Mouse (Mus musculus): ENCODE measurements at regions not wholly inside any gene's neighbourhood (a gene's known extent, or its start where the extent isn't known, plus 50 kb on each side); places are given as distances from the start of the nearest gene placed in this dataset.
A peak's percentile ranks its signal among the peaks of the same experiment; 100 is the strongest.

- H3K36me3 ChIP-seq: no peaks in the 10 kb centered on the region
- no peaks in the 10 kb centered on the region for H3K9me3 ChIP-seq
- no peak for ATAC-seq (ENCODE audit: insufficient number of reproducible peaks, insufficient read depth, low FRiP score, low TSS enrichment)
- 87% methylated on average over 8 of the region's 8 CpGs for WGBS
- no peak overlapping the region for H3K27ac ChIP-seq
- no peak overlapping the region for H3K9ac ChIP-seq
- H3K4me3 ChIP-seq: no peak overlapping the region
- no peak overlapping the region for H3K4me2 ChIP-seq (replicated peaks)
- H3K4me1 ChIP-seq: peaks cover 4% of the 10 kb centered on the region; the same call in 1 of the 2 replicates
- no peaks in the 10 kb centered on the region for H3K27me3 ChIP-seq
Measured at GRCm38 (mm10) chr12:52408307-52408895, 95.4 kb upstream of the Arhgap5 start.

GRCm38 (mm10) chr12:52409221-52409620 lies 94.6 kb upstream of the Arhgap5 start:
- 77% methylated on average over 3 of the region's 3 CpGs for WGBS
- no peak overlapping the region for H3K9ac ChIP-seq
- H3K27ac ChIP-seq: no peak overlapping the region
- no peak for ATAC-seq (ENCODE audit: insufficient number of reproducible peaks, insufficient read depth, low FRiP score, low TSS enrichment)
- no peaks in the 10 kb centered on the region for H3K36me3 ChIP-seq
- no peak overlapping the region for H3K4me2 ChIP-seq (replicated peaks)
- H3K4me1 ChIP-seq: peaks cover 6% of the 10 kb centered on the region; the same call in 1 of the 2 replicates
- no peaks in the 10 kb centered on the region for H3K27me3 ChIP-seq
- H3K4me3 ChIP-seq: no peak overlapping the region
- no peaks in the 10 kb centered on the region for H3K9me3 ChIP-seq

- Histone ChIP-seq H3K4me1 (peaks cover 6% of the 10 kb centered on the region; the same call in 1 of the 2 replicates), H3K4me3 (no peak overlapping the region), H3K9ac (no peak overlapping the region), H3K27ac (no peak overlapping the region), H3K27me3 (no peaks in the 10 kb centered on the region), H3K9me3 (no peaks in the 10 kb centered on the region), H3K36me3 (no peaks in the 10 kb centered on the region), H3K4me2 (replicated peaks) (no peak overlapping the region)
- no peak for ATAC-seq (ENCODE audit: insufficient number of reproducible peaks, insufficient read depth, low FRiP score, low TSS enrichment)
- 81% methylated on average over 4 of the region's 4 CpGs for WGBS
Measured at GRCm38 (mm10) chr12:52412172-52412571, 91.6 kb upstream of the Arhgap5 start.

GRCm38 (mm10) chr12:52413046-52413473 lies 90.7 kb upstream of the Arhgap5 start:
- Histone ChIP-seq H3K4me3 (no peak overlapping the region), H3K36me3 (no peaks in the 10 kb centered on the region), H3K9ac (no peak overlapping the region), H3K9me3 (no peaks in the 10 kb centered on the region), H3K27me3 (no peaks in the 10 kb centered on the region), H3K4me2 (replicated peaks) (peak overlapping the region; percentile 27; the same call in 1 of the 2 replicates), H3K4me1 (peaks cover 6% of the 10 kb centered on the region; the same call in 1 of the 2 replicates), H3K27ac (no peak overlapping the region)
- ATAC-seq (ENCODE audit: insufficient number of reproducible peaks, insufficient read depth, low FRiP score, low TSS enrichment): no peak
- WGBS: 7% methylated on average over 8 of the region's 8 CpGs

GRCm38 (mm10) chr12:52422729-52423128 lies 81.0 kb upstream of the Arhgap5 start:
- no peak overlapping the region for H3K27ac ChIP-seq
- H3K9ac ChIP-seq: no peak overlapping the region
- no peaks in the 10 kb centered on the region for H3K9me3 ChIP-seq
- ATAC-seq (ENCODE audit: insufficient number of reproducible peaks, insufficient read depth, low FRiP score, low TSS enrichment): no peak
- H3K36me3 ChIP-seq: no peaks in the 10 kb centered on the region
- no peaks in the 10 kb centered on the region for H3K4me1 ChIP-seq
- no peaks in the 10 kb centered on the region for H3K27me3 ChIP-seq
- H3K4me3 ChIP-seq: no peak overlapping the region
- 87% methylated on average over 1 of the region's 1 CpGs for WGBS
- H3K4me2 ChIP-seq (replicated peaks): no peak overlapping the region

- Histone ChIP-seq H3K36me3 (no peaks in the 10 kb centered on the region), H3K4me3 (no peak overlapping the region), H3K9me3 (no peaks in the 10 kb centered on the region), H3K27ac (no peak overlapping the region), H3K4me1 (no peaks in the 10 kb centered on the region), H3K4me2 (replicated peaks) (no peak overlapping the region), H3K27me3 (no peaks in the 10 kb centered on the region), H3K9ac (no peak overlapping the region)
- no peak for ATAC-seq (ENCODE audit: insufficient number of reproducible peaks, insufficient read depth, low FRiP score, low TSS enrichment)
- WGBS: 83% methylated on average over 3 of the region's 3 CpGs
Measured at GRCm38 (mm10) chr12:52424336-52425034, 79.3 kb upstream of the Arhgap5 start.

GRCm38 (mm10) chr12:52429935-52430334 lies 73.8 kb upstream of the Arhgap5 start:
- no peak for ATAC-seq (ENCODE audit: insufficient number of reproducible peaks, insufficient read depth, low FRiP score, low TSS enrichment)
- 83% methylated on average over 5 of the region's 5 CpGs for WGBS
- Histone ChIP-seq H3K27ac (no peak overlapping the region), H3K4me2 (replicated peaks) (no peak overlapping the region), H3K9me3 (no peaks in the 10 kb centered on the region), H3K4me1 (no peaks in the 10 kb centered on the region), H3K36me3 (no peaks in the 10 kb centered on the region), H3K9ac (no peak overlapping the region), H3K27me3 (no peaks in the 10 kb centered on the region), H3K4me3 (no peak overlapping the region)

- H3K4me3 ChIP-seq: no peak overlapping the region
- WGBS: 81% methylated on average over 3 of the region's 3 CpGs
Measured at GRCm38 (mm10) chr12:52431933-52432332, 71.8 kb upstream of the Arhgap5 start.

GRCm38 (mm10) chr12:52434021-52434420 lies 69.8 kb upstream of the Arhgap5 start:
- Histone ChIP-seq H3K27me3 (no peaks in the 10 kb centered on the region), H3K27ac (no peak overlapping the region), H3K4me2 (replicated peaks) (no peak overlapping the region), H3K4me1 (no peaks in the 10 kb centered on the region), H3K4me3 (no peak overlapping the region), H3K9me3 (no peaks in the 10 kb centered on the region), H3K36me3 (no peaks in the 10 kb centered on the region), H3K9ac (no peak overlapping the region)
- no peak for ATAC-seq (ENCODE audit: insufficient number of reproducible peaks, insufficient read depth, low FRiP score, low TSS enrichment)
- 80% methylated on average over 2 of the region's 2 CpGs for WGBS

More at GRCm38 (mm10) chr12:52431933-52432332, 71.8 kb upstream of the Arhgap5 start:
- H3K9ac ChIP-seq: no peak overlapping the region
- H3K27me3 ChIP-seq: no peaks in the 10 kb centered on the region
- no peaks in the 10 kb centered on the region for H3K9me3 ChIP-seq
- no peaks in the 10 kb centered on the region for H3K4me1 ChIP-seq
- H3K27ac ChIP-seq: no peak overlapping the region
- ATAC-seq (ENCODE audit: insufficient number of reproducible peaks, insufficient read depth, low FRiP score, low TSS enrichment): no peak
- H3K36me3 ChIP-seq: no peaks in the 10 kb centered on the region
- H3K4me2 ChIP-seq (replicated peaks): no peak overlapping the region

- H3K36me3 ChIP-seq: no peaks in the 10 kb centered on the region
- no peaks in the 10 kb centered on the region for H3K4me1 ChIP-seq
- no peak for ATAC-seq (ENCODE audit: insufficient number of reproducible peaks, insufficient read depth, low FRiP score, low TSS enrichment)
- no peak overlapping the region for H3K4me3 ChIP-seq
- 70% methylated on average over 5 of the region's 5 CpGs for WGBS
- no peak overlapping the region for H3K9ac ChIP-seq
- no peaks in the 10 kb centered on the region for H3K27me3 ChIP-seq
- H3K9me3 ChIP-seq: no peaks in the 10 kb centered on the region
- H3K4me2 ChIP-seq (replicated peaks): no peak overlapping the region
- no peak overlapping the region for H3K27ac ChIP-seq
Measured at GRCm38 (mm10) chr12:52435321-52435720, 68.5 kb upstream of the Arhgap5 start.

- no peak overlapping the region for H3K4me3 ChIP-seq
- no peaks in the 10 kb centered on the region for H3K4me1 ChIP-seq
- H3K4me2 ChIP-seq (replicated peaks): no peak overlapping the region
- no peaks in the 10 kb centered on the region for H3K9me3 ChIP-seq
- no peaks in the 10 kb centered on the region for H3K27me3 ChIP-seq
- H3K9ac ChIP-seq: no peak overlapping the region
- no peak overlapping the region for H3K27ac ChIP-seq
- H3K36me3 ChIP-seq: no peaks in the 10 kb centered on the region
- ATAC-seq (ENCODE audit: insufficient number of reproducible peaks, insufficient read depth, low FRiP score, low TSS enrichment): no peak
- WGBS: 59% methylated on average over 16 of the region's 16 CpGs
Measured at GRCm38 (mm10) chr12:52435795-52436211, 68.0 kb upstream of the Arhgap5 start.

- WGBS: 83% methylated on average over 4 of the region's 4 CpGs
Measured at GRCm38 (mm10) chr12:52436941-52437340, 66.8 kb upstream of the Arhgap5 start.

More at GRCm38 (mm10) chr12:52436941-52437340, 66.8 kb upstream of the Arhgap5 start:
- Histone ChIP-seq H3K9ac (no peak overlapping the region), H3K36me3 (no peaks in the 10 kb centered on the region), H3K4me2 (replicated peaks) (no peak overlapping the region), H3K4me3 (no peak overlapping the region), H3K27me3 (no peaks in the 10 kb centered on the region), H3K4me1 (no peaks in the 10 kb centered on the region), H3K9me3 (no peaks in the 10 kb centered on the region), H3K27ac (no peak overlapping the region)
- ATAC-seq (ENCODE audit: insufficient number of reproducible peaks, insufficient read depth, low FRiP score, low TSS enrichment): no peak

Measured in embryonic facial prominence, embryonic 12.5 days (tissue).